Mouse (Mus musculus): Measurements from ENCODE around the gene Efcab6. TPM values are rescaled to one million over a fixed set of nuclear protein-coding genes. Genes with fewer than 3 reads are reported as not detected.

Efcab6 gene
- polyA plus RNA-seq, 1 experiment from 2014 or later: 0.57 TPM

DNA sequence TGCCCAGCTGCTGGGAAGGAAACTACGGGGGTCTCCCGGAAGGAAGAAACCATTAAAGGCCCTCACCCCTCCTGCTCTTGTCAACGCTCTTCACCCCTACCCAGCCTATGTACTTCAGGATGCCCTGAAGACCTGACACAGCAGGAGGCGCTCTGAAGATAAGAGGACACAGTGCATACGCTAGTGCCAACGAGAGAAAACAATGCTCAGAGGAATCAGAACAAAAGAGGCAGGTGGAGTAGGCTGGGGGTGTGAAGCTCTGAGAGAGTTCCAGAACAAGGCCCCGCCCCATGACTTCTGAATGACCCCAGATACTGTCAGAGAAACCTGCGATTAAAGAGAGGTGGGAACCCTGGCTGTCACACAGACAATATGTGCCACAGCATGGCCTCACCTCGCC is 21.6 kb upstream of the Efcab6 start:
- Histone ChIP-seq H3K9ac (ENCODE audit: low read length) (no peak overlapping the region), H3K4me2 (ENCODE audit: low read depth, low read length) (no peak overlapping the region), H3K4me3 (ENCODE audit: low read length) (no peak overlapping the region), H3K27ac (ENCODE audit: low read length) (no peak overlapping the region), H3K36me3 (ENCODE audit: control insufficient read depth, insufficient read depth, low read length) (no peaks in the 10 kb centered on the region), H3K9me3 (ENCODE audit: control insufficient read depth, low read length) (no peaks in the 10 kb centered on the region), H3K4me1 (replicated peaks; ENCODE audit: control insufficient read depth, insufficient read depth, low read length) (no peaks in the 10 kb centered on the region), H3K27me3 (ENCODE audit: control insufficient read depth, insufficient read depth, low read depth, low read length) (no peaks in the 10 kb centered on the region)
- 36% methylated on average over 9 of the region's 9 CpGs for WGBS
- ATAC-seq (ENCODE audit: low read depth): no peak

DNA sequence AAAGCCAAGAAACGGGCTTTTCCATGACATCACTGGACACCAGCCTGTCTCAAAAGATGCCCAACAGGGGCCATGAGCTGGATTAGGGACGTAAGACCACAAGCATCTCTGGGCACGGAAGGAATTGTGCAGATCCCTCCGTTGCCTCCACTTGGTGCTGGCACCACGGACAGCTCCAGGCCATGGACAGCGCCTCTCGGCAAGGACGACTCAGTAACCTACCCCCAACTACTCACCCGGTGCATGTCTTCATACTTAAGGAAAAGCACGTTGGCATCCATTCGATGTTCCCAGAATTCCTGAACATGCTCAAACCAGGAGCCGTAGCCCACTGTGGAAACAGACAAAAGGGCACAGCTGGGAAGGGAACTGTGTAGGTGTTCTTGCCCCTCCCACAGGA is 21.2 kb upstream of the Efcab6 start:
- ATAC-seq (ENCODE audit: low read depth): no peak
- no peak overlapping the region for H3K4me2 ChIP-seq (ENCODE audit: low read depth, low read length)
- no peaks in the 10 kb centered on the region for H3K27me3 ChIP-seq (ENCODE audit: control insufficient read depth, insufficient read depth, low read depth, low read length)
- WGBS: 24% methylated on average over 12 of the region's 12 CpGs
- no peak overlapping the region for H3K4me3 ChIP-seq (ENCODE audit: low read length)
- no peaks in the 10 kb centered on the region for H3K9me3 ChIP-seq (ENCODE audit: control insufficient read depth, low read length)
- H3K4me1 ChIP-seq (replicated peaks; ENCODE audit: control insufficient read depth, insufficient read depth, low read length): no peaks in the 10 kb centered on the region
- no peak overlapping the region for H3K9ac ChIP-seq (ENCODE audit: low read length)
- no peak overlapping the region for H3K27ac ChIP-seq (ENCODE audit: low read length)
- no peaks in the 10 kb centered on the region for H3K36me3 ChIP-seq (ENCODE audit: control insufficient read depth, insufficient read depth, low read length)

DNA sequence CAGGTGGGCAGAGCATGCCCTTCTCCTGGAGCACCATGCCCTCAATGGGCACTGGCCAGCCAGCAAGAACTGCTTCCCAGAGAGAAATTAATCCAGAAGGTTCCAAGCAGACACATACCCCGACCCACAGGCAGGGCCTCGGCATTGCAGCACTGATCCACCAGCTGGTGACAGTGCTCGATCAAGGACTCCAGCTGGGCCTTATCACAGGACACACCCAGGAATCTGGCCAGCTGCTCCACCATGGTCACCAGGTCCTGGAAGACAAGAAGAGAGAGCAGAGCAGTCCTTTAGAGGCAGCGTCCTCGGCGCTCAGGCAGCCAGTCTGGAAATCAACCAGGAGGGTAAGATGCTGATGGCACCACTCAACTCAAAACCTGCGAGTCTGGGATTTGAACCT is 14.9 kb upstream of the Efcab6 start:
- no peaks in the 10 kb centered on the region for H3K9me3 ChIP-seq (ENCODE audit: control insufficient read depth, low read length)
- no peaks in the 10 kb centered on the region for H3K36me3 ChIP-seq (ENCODE audit: control insufficient read depth, insufficient read depth, low read length)
- no peak overlapping the region for H3K4me2 ChIP-seq (ENCODE audit: low read depth, low read length)
- peak; percentile 79 for ATAC-seq (ENCODE audit: low read depth)
- H3K27ac ChIP-seq (ENCODE audit: low read length): no peak overlapping the region
- H3K27me3 ChIP-seq (ENCODE audit: control insufficient read depth, insufficient read depth, low read depth, low read length): peaks cover 2% of the 10 kb centered on the region; the same call in 1 of the 2 replicates
- no peak overlapping the region for H3K4me3 ChIP-seq (ENCODE audit: low read length)
- peaks cover 2% of the 10 kb centered on the region; the same call in 1 of the 2 replicates for H3K4me1 ChIP-seq (replicated peaks; ENCODE audit: control insufficient read depth, insufficient read depth, low read length)
- H3K9ac ChIP-seq (ENCODE audit: low read length): no peak overlapping the region
- WGBS: 40% methylated on average over 7 of the region's 7 CpGs

DNA sequence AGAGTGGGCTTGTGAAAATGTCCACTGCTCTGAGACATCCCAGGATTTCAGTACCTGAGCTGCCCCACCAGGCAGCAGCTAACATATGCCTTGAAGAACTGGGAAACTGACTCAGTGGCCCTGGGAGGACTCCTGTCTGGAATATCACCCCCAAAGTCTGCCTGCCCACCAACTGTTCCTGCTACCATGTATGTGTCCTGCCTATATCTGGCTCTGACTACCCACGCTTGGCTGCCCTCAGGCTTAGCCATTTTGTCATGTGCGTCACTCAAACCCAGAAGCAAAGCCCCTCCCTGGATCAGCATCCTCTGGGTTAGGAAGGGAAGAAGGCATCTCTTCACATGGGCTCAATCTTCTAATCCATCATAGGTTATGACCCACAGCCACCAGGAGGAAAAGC is 14.3 kb upstream of the Efcab6 start:
- H3K27me3 ChIP-seq (ENCODE audit: control insufficient read depth, insufficient read depth, low read depth, low read length): peaks cover 2% of the 10 kb centered on the region; the same call in 1 of the 2 replicates
- no peak for ATAC-seq (ENCODE audit: low read depth)
- WGBS: 78% methylated on average over 2 of the region's 2 CpGs

DNA sequence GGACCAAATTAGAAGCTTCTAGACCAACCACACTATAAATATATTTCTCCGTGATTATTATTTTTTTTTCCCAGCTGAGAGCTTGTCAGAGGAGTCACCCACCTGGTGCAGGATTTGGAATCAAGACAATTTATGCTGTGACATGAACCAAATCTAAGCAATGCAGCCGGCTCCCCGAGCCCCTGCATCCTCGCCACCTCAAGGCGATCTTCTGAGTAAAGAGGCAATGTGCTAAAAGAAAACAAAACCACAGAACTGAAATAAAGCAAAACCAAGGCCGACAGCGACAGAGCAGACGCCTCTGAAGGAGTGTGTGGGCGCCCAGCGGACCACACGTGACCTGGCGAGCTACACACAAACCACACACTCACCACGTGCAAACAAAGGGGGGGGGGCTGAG is 13.5 kb upstream of the Efcab6 start:
- peaks cover 2% of the 10 kb centered on the region; the same call in 1 of the 2 replicates for H3K4me1 ChIP-seq (replicated peaks; ENCODE audit: control insufficient read depth, insufficient read depth, low read length)
- H3K4me3 ChIP-seq (ENCODE audit: low read length): no peak overlapping the region
- ATAC-seq (ENCODE audit: low read depth): no peak
- no peaks in the 10 kb centered on the region for H3K36me3 ChIP-seq (ENCODE audit: control insufficient read depth, insufficient read depth, low read length)
- no peak overlapping the region for H3K4me2 ChIP-seq (ENCODE audit: low read depth, low read length)
- H3K27ac ChIP-seq (ENCODE audit: low read length): no peak overlapping the region
- peaks cover 2% of the 10 kb centered on the region; the same call in 1 of the 2 replicates for H3K27me3 ChIP-seq (ENCODE audit: control insufficient read depth, insufficient read depth, low read depth, low read length)
- H3K9me3 ChIP-seq (ENCODE audit: control insufficient read depth, low read length): no peaks in the 10 kb centered on the region
- H3K9ac ChIP-seq (ENCODE audit: low read length): no peak overlapping the region
- 71% methylated on average over 13 of the region's 13 CpGs for WGBS

More for the DNA sequence above, 14.3 kb upstream of the Efcab6 start:
- Histone ChIP-seq H3K4me1 (replicated peaks; ENCODE audit: control insufficient read depth, insufficient read depth, low read length) (peaks cover 2% of the 10 kb centered on the region; the same call in 1 of the 2 replicates), H3K9ac (ENCODE audit: low read length) (no peak overlapping the region), H3K36me3 (ENCODE audit: control insufficient read depth, insufficient read depth, low read length) (no peaks in the 10 kb centered on the region), H3K4me3 (ENCODE audit: low read length) (no peak overlapping the region), H3K9me3 (ENCODE audit: control insufficient read depth, low read length) (no peaks in the 10 kb centered on the region), H3K27ac (ENCODE audit: low read length) (no peak overlapping the region), H3K4me2 (ENCODE audit: low read depth, low read length) (no peak overlapping the region)

DNA sequence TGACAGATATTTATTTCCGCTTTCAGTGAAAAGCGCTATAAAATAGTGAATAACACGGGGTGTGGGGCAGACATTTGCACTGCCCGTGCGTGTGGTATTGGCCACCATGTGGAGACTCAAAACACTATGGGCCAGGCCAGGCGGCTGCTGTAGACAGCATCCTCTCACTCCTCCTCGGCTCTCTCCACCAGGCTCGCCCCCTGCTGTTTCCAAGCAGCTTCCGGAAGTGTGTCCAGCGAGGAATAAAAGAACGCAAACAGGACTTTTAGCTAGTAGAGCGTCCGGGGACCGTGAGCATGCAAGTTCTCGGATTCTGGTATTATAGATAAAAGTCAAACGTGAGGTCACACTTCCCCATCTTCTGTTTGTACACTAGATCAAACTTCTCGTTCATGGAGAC is 12.0 kb upstream of the Efcab6 start:
- ATAC-seq (ENCODE audit: low read depth): no peak
- Histone ChIP-seq H3K27me3 (ENCODE audit: control insufficient read depth, insufficient read depth, low read depth, low read length) (peaks cover 2% of the 10 kb centered on the region; the same call in 1 of the 2 replicates), H3K9me3 (ENCODE audit: control insufficient read depth, low read length) (no peaks in the 10 kb centered on the region)

DNA sequence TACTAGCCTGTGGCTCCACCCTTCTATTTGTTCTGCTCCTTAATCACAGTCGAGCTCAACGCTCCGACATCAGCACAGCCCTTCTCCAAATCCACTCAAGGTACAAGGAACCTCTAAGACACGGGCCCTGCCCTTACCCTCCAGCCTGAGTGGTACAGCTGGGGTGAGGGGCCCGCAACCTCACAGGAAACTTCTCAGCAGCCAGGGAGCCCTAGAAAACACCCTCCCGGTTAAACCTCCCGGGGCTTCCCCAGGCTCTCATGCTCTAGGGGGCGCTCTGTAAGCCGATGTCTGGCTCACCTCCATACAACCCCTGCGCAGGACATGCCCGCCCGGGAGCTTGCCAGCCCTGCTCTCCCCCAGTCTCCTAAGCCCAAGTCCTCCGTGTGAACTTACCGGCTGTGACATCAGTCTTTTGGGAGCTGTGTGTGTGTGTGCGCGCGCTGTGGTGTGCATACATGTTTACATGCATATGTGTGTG is 9.6 kb upstream of the Efcab6 start:
- H3K27me3 ChIP-seq (ENCODE audit: control insufficient read depth, insufficient read depth, low read depth, low read length): peaks cover 20% of the 10 kb centered on the region
- no peak overlapping the region for H3K9ac ChIP-seq (ENCODE audit: low read length)
- peak; percentile 58; the same call in 1 of the 2 replicates for ATAC-seq (ENCODE audit: low read depth)
- 16% methylated on average over 17 of the region's 17 CpGs for WGBS
- no peak overlapping the region for H3K27ac ChIP-seq (ENCODE audit: low read length)
- no peak overlapping the region for H3K4me3 ChIP-seq (ENCODE audit: low read length)
- peak overlapping the region; percentile 11; the same call in 1 of the 2 replicates for H3K4me2 ChIP-seq (ENCODE audit: low read depth, low read length)
- no peaks in the 10 kb centered on the region for H3K4me1 ChIP-seq (replicated peaks; ENCODE audit: control insufficient read depth, insufficient read depth, low read length)
- no peaks in the 10 kb centered on the region for H3K36me3 ChIP-seq (ENCODE audit: control insufficient read depth, insufficient read depth, low read length)
- H3K9me3 ChIP-seq (ENCODE audit: control insufficient read depth, low read length): no peaks in the 10 kb centered on the region

More for the DNA sequence above, 12.0 kb upstream of the Efcab6 start:
- 58% methylated on average over 17 of the region's 17 CpGs for WGBS
- no peaks in the 10 kb centered on the region for H3K36me3 ChIP-seq (ENCODE audit: control insufficient read depth, insufficient read depth, low read length)
- H3K4me2 ChIP-seq (ENCODE audit: low read depth, low read length): no peak overlapping the region
- H3K9ac ChIP-seq (ENCODE audit: low read length): no peak overlapping the region
- H3K4me3 ChIP-seq (ENCODE audit: low read length): no peak overlapping the region
- no peak overlapping the region for H3K27ac ChIP-seq (ENCODE audit: low read length)
- peaks cover 2% of the 10 kb centered on the region; the same call in 1 of the 2 replicates for H3K4me1 ChIP-seq (replicated peaks; ENCODE audit: control insufficient read depth, insufficient read depth, low read length)

DNA sequence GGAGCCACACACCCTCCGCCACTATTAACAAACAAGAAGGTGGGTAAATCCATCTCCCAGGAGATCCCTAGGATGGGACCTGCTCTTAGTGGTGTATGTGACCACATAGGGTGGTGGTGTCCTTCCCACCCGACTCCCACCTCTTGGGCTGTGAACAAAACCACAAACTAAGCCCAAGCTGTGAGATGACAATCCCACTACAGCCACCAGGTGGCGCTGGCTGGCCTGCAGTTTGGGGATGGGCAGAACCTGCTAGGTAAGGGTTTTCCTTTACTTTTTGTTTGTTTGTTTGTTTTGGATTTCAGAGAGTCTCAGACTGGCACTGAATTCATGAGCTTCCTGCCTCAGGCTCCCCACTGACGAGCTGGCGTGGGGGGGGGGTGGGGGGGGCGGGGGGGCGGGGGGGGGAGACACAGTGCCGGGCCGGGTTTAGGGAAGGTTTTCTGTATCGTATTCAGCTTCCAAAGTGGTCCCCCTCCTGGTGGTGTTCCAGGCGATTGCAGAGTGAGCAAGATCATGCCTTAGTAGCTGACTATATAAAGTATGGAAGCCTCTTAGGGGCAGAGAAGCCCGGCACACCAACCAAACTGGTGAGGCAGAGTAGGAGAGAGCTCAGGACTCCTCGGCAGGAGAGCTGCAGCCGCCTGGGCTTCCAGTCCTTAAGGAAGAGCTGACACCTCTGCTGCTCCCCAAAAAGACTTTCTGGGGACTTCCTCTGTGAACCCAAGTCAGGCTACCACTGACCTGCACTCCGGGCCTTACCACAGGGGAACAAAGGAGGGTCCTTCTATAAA is 8.9 kb upstream of the Efcab6 start:
- H3K36me3 ChIP-seq (ENCODE audit: control insufficient read depth, insufficient read depth, low read length): no peaks in the 10 kb centered on the region
- H3K27ac ChIP-seq (ENCODE audit: low read length): no peak overlapping the region
- no peaks in the 10 kb centered on the region for H3K9me3 ChIP-seq (ENCODE audit: control insufficient read depth, low read length)
- peaks cover 27% of the 10 kb centered on the region for H3K27me3 ChIP-seq (ENCODE audit: control insufficient read depth, insufficient read depth, low read depth, low read length)
- no peak overlapping the region for H3K9ac ChIP-seq (ENCODE audit: low read length)
- no peak; the same call in 1 of the 2 replicates for ATAC-seq (ENCODE audit: low read depth)
- 9% methylated on average over 13 of the region's 15 CpGs for WGBS
- no peaks in the 10 kb centered on the region for H3K4me1 ChIP-seq (replicated peaks; ENCODE audit: control insufficient read depth, insufficient read depth, low read length)
- no peak overlapping the region for H3K4me3 ChIP-seq (ENCODE audit: low read length)
- H3K4me2 ChIP-seq (ENCODE audit: low read depth, low read length): peak overlapping the region; percentile 11; the same call in 1 of the 2 replicates

DNA sequence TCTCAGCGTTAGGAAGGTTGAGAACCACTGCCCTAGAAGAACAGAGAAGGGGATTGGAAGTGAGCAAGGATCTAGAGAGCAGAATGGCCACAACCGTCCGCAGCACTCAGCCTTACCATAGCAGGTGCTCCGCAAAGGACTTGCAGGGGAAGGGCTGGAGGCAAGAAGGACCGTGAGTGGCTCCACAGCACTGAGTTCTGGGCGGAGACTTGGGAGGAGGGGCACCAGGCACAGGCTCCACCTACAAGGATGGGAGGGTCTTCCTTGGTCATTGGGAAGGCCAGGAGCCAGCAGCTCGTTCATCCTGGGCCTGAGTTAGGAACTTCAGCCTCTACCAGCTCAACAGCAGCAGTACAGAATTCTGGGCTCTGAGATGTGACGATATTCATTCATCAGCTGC is 7.9 kb upstream of the Efcab6 start:
- H3K4me3 ChIP-seq (ENCODE audit: low read length): no peak overlapping the region
- WGBS: 21% methylated on average over 8 of the region's 8 CpGs
- H3K36me3 ChIP-seq (ENCODE audit: control insufficient read depth, insufficient read depth, low read length): no peaks in the 10 kb centered on the region
- ATAC-seq (ENCODE audit: low read depth): no peak
- H3K4me1 ChIP-seq (replicated peaks; ENCODE audit: control insufficient read depth, insufficient read depth, low read length): no peaks in the 10 kb centered on the region
- H3K9ac ChIP-seq (ENCODE audit: low read length): no peak overlapping the region
- H3K27ac ChIP-seq (ENCODE audit: low read length): no peak overlapping the region
- H3K9me3 ChIP-seq (ENCODE audit: control insufficient read depth, low read length): no peaks in the 10 kb centered on the region
- H3K4me2 ChIP-seq (ENCODE audit: low read depth, low read length): no peak overlapping the region
- peaks cover 36% of the 10 kb centered on the region for H3K27me3 ChIP-seq (ENCODE audit: control insufficient read depth, insufficient read depth, low read depth, low read length)

All from lung, embryonic 16.5 days (tissue).